Mouse (Mus musculus) left cerebral cortex, adult 11 months (tissue): Measurements from ENCODE around the gene Angel2.

Experiments
- DNase-seq: peaks from one replicate; pipeline ENCODE4 v3.0.0; 2022; ENCODE audit warnings: low spot score

The Angel2 gene

DNA sequence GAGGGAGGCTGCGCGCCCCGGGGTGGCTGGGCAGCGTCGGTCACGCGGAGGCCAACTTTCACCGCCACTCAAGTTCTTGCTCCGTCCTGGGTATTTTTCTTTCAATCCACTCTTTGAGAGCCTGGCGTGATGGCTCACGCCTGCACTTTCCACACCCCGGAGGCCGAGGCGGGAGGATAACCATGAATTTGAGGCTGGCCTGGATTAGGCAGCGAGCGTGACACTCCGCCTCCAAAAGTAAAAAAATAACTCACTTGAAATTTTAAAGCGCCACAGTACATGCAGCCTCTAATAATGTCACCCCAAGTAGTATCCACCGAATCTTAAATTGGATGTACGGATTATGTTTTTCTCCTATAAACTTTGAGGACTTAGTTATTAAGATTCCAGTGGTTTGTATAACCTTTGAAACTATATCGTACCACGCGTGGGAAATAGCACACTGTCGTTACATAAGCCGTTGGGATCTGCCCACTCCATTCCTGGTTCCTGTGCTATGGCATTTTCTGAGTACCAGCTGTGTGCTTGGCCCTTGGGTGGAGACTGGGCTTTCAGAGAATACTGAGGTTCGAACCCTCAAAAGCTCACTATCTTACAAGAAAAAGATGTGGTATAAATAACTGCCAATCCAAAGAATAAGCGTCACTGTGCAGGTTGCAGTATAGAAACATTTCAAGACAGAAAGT, 4.2 kb downstream of the Angel2 start:
- no peak for DNase-seq

DNA sequence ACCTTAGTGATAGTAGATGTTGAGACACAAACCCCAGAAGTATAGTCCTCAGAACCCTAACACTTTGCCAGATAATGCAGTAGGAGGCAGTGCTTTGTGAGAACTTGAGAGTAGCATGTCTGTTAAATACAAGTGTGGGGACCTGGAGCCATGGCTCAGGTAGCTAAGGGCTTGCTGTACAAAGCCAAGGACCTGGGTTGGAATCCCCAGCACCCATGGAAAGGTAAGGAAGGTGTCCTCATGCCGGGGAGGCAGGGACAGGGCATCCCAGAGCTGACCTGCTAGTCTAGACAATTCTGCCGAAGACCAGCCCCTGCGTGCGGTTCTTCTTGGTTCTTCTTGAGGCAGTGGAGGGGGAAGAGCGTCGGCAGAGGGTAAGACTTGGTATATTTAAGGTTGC, 5.3 kb downstream of the Angel2 start:
- DNase-seq, result no peak

DNA sequence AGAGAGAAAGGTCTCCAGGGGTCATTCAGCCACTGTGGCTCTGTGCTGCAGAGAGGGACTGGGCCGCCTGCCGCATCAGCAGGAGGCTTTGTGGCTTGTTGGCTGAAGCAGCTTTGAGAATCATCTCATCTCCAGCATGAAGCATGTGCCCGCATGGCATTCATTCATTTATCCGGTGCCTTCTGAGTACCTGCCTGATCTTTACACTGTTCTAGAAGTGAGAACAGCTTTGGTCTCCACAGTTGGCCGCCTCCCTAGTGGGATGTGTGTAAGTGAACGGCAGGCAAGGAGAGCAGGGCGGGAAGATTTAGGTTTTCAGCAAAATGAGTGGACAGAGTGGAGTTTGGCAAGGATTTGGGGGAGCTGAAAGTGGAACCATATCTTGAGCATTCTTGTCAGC, 14.9 kb downstream of the Angel2 start:
- DNase-seq, result no peak

DNA sequence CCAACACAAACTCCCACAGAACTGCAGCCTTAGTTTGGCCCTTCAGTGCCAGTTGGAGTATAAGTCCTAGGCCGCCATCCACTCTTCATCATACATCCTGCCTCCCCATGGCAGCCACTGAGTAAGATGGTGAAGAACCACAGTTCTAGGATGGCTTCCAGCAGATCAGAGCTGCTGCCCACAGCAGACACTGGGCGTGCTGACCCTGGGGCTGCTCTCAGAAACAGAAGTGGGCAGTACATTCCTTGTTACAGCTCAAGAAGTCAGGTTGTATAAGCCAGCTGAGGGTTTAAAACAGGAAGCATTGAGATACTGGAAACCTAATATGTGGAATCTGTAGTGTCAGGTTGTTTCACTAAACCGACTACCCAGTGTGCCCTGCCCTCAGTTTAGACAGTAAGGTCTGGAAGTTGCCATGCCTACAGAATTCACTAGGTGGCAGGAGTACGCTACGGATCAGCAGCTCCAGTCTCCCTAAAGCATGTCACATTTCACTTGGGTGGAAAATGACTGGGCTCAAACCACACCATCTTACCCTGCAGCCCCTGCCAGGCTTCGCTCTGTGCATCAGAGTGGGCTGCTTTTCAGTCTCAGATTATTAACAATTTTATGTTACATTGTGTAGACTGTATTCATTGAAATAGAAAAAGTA, 19.3 kb downstream of the Angel2 start:
- DNase-seq, result peak; percentile 66

DNA sequence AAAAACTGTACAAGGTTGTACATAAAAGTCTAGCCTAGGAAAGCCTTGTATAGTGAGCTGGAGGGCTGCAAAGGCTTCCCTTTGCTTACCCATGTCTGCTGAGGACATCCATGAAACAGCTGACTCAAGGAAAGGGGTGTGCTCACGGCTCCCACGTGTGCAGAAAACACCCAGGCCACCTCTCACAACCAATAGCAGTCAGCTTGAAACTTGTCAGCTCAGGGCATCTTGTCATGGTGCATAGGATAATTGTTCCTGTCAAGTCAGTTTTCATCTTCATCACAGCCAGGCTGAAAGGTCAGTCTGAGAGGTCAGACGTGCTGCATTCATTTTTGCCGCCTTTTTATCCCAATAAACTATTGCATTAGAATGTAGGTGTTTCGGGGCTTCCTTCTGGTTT, 23.1 kb downstream of the Angel2 start:
- DNase-seq, result no peak

DNA sequence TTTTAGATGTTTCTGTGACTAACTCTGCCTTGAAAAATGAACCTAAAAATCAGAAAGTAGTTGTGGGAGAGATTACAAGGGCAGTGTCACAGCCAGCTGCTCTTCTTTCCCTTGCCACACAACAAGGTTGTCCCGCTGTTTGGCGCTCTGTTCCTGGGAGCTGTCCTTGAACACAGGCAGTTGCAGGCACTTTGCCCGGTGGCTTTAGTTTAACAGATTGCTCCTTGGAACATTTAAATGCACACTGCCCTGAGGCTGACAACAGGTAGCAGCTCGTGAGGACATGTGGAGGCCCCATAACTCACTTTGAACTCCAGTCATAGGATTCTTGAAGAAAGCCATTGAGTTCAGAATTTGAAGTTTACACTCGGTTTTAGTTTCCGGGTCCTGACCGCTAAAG, 23.5 kb downstream of the Angel2 start:
- DNase-seq, result no peak

DNA sequence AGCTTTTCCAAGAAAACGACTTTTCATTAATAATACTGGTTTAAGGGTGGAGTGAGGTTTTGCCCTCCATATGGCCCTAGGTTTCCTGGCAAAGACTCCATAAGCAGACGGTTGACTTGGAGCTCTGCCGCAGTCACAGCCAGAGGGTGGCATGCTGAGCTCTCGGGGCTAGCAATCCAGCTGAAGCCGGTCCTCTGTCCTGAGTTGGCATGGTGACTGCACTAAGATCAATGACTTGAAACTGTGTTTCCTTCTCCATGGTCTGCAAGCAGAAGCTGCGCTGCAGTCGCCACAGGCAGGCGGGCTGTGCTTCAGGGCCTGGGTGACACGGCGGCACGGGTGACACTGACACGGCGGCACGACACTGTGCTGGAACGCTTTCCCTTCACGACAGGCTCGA, 23.9 kb downstream of the Angel2 start:
- DNase-seq, result no peak

DNA sequence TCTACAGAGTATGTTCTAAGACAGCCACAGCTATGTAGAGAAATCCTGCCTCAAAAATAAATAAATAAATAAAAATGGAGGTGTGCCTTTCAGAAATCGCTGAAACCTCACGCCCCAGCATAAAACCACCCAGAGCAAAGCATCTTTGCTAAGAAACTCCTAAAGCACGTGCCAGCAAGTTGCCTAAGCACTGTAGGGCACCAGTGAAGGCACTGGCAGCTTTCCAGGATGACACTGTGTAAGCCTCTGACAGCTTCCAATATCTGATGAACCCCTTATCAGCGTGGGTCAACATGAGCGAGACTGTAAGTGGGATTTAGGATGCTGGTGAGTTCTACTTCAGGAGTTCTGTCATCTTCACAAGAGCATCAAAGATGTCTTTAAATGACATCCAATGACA, 26.1 kb downstream of the Angel2 start:
- no peak for DNase-seq

DNA sequence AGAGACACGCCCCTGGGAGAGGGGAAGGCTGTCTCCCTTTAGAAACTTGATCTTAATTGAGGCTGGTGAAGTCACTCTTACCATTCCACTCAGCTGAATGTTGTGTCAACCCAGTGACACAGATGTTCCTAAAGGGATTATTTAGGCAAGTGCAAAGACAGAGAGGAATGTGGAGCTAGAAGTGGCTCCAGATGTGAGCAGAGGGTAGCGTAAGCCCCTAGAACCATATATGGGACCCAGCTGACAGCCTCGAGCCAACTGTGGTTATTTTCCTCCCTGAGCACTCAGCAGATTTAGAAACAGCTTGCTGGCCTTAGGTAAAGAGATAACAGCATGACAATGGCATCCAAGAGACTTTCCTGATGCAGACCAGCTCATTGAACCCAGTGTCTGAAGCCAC, 28.1 kb downstream of the Angel2 start:
- no peak for DNase-seq

DNA sequence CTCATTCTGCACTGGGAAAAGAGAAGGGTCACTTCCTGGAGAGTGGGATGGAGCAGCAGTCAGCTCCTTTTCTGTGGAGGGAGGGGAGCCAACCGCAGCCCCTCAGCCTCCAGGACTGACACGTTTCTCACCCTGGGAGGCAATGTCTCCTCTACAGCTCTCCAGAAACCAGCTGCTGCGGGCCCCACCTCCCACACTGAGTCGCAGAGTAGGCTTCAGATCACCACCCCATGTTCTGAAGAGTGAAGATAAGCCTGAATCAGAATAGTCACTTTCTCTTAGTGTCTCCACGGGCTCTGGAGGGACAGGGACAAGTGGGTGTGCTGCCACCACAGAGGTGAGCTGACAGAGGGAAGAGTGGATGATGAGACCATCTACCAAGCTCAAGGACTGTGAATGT, 33.9 kb downstream of the Angel2 start:
- DNase-seq, result no peak

DNA sequence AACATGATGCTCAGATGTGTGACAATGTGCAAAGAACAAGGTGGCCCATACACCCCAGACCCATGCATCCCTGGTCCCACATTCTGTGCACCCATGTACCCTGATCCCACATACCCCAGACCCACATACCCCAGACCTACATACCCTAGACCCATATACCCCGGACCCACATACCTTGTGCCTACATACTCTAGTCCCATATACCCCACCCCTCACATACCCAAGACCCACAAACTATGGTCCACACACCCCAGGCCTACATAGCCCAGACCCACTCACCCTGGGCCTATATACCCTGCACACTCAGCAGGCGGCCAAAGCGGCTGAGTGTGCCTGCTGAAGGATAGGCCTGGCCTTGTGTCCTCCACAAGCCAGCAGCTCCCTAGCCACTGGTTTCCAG, 37.8 kb downstream of the Angel2 start:
- DNase-seq, result no peak

DNA sequence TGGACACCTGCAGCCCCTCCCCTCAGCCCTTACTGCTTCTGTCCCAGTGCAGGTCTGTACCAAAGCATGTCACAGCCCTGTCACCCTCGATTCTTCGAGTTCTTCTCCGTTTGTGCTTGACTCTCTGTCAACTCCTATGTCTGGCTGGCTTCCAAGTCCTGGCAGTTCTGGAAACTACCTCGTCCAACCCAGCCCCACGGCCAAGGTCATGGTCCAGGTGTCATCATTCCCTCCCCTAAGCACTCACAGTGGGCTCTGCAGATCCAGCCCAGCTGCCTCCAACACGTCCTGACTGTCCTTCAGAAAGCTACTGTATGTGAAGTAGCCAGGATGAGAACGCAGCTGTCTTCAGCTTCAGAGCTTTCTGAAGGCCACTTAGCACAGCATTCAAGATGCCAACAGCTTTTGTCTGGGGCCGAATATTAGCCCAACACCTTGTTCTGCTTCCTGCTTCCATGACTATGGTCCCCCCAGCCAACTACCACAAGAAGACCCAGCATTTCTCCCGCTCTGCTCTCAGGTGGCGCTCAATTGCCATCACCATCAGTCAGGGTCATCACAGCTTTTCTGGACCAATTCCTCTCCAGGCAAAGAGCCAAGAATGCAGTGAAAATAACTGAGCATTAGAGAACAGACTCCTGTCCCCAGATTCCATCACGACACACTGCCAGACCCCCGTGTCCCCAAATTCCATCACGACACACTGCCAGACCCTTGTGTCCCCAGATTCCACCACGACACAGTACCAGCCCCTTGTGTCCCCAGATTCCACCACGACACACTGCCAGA, 40.3 kb downstream of the Angel2 start:
- no peak for DNase-seq

DNA sequence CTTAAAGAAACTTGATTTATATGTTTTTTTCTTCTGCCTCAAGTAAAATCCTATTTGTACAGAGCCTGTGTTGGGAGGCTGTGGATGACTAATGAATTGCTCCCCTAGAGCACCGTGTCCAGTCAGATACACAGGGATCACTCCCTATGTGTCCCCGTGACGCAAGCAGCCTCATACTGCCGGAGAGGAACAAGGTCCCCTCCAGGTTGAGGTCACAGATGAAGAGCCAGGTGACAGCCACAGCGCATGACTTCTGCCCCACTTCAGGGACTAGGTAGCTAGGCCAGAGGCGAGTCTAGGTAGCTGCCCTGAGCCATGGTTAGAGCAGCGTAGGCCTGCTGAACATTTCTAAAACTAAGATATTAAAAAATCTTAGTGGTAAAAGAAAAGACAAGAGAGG, 43.1 kb downstream of the Angel2 start:
- DNase-seq, result no peak

DNA sequence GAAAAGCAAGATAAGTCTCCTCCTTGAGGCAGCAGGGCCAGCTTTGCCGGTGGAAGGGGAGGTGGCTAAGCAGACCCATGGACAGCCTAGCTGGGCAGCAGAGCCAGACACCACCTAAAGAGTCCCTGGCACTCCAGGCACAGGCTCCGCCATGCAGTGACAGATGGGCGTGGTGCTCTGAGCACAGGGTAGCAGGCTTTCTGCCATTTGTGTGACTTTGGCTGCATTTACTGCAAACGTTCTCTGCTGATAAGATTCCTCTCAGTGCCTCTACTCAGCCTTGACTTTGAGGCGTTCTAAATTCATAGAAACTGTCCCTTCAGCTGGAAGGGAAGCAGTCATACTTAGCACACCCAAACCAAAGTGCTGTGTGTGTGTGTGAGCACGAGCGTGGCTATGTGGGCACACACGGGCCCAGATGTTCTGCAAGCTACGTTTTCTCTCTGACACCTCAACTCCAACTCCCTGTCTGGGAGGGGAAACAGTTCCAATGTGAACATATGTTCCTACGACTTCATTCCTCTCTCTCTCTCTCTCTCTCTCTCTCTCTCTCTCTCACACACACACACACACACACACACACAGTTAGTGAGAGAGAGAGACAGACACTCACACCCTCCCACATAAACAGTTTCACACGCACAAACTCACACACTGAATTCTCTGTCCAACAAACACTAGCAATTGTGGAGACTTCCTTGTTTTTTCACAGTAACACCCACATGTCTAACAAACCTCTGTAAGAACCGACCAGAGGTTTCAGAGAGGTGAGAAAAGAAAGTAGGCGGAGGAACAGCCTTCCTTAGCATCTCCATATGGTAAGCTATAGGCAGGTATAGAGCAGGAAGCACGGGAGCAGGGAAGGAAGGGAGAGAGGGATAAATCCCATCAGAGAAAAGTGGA, 47.0 kb downstream of the Angel2 start:
- DNase-seq, result peak; percentile 14

DNA sequence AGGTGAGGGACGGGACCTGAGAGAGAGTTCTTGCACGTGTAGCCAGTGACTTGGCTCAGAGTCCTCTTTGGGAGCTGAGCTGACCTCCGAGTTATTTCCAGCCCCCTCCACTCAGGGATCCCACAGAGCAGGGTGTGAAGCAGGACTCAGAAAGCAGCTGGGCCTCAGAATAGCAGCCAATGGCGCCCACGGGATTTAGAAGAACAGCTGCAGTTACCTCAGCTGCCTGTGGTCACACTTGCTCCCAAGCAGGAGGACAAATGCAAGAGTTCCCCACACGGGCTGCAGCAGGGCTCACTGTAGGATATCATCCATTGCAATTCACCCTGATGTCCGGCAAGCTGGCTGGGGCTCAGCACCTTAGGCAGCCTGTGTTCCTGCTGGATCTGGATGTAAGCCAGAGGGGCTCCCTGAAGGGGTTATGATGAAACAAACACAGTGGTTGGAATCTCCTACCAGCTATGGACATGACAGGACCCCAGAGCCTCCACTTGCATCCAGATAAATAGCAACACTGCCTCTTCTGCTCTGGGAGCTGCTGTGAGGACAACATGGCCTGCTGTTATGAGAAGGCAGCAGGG, 47.8 kb downstream of the Angel2 start:
- no peak for DNase-seq

DNA sequence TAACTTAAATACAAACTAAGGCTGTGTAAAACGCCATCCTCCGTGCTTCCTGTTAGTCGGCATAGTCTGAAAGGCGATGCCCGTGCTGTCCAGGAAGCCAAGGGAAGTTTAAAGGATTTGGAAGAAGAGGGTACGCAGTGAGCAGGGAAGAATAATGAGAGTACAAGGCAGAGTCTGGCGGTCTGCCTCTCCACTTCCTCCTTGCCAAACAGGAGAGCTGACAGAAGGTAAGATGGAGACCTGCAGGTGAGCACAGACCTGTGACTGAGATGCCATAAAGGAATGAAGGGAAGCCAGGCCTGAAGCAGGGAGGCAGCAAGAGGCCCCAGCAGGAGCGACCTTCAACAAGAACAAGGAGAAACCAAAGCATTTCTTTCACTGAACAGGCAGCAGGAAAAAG, 49.3 kb downstream of the Angel2 start:
- no peak for DNase-seq

DNA sequence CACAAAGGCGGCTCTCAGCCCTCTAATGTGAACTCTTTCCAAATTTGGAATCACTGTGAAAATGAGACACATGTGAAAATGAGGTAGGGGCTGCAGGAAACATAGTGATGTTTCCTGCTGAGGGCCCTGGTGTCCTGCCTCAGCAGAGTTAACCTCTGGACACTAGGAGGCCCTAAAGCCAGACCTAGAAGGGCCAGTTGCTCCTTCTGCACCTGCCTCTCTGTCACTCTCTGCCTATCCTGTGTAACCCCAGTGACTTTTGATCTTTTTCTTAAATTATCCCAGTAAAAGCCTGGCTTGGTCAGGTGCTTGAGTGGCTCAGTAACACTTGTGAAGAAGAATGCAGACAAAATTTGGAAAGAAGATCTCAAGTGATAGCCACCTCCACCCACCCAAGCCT, 49.9 kb downstream of the Angel2 start:
- no peak for DNase-seq

DNA sequence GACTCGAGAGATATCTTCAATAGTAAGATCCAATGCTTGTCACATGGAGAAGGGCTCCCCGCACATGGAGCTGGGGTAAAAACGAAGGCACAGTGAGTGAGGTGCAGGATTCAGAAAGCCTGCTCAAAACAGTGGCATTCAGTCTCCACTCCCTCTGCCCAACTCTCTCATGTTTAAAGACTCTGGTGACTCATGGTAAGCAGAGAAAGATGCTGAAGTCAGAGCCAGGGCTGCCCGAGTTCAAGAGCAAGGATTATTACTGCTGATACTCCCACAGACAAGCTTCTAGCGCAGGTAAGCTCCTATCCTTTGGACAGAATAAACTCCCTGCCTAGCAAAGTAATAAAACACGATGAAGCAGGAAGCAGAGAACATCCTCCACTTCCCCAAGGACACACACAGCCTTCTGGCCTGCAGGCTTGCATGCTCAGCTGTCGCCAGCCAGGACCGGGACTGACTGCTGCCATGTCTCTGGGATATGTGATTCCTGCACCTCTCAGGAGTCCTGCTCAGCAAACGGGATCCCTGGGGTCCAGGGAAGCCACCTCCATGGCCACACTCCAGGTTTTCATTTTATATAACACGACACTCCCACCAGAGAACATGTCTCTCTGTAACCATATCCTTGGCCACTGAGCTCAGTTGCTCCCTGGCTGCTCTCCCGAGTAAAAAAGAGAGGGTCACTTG, 52.1 kb downstream of the Angel2 start:
- no peak for DNase-seq

DNA sequence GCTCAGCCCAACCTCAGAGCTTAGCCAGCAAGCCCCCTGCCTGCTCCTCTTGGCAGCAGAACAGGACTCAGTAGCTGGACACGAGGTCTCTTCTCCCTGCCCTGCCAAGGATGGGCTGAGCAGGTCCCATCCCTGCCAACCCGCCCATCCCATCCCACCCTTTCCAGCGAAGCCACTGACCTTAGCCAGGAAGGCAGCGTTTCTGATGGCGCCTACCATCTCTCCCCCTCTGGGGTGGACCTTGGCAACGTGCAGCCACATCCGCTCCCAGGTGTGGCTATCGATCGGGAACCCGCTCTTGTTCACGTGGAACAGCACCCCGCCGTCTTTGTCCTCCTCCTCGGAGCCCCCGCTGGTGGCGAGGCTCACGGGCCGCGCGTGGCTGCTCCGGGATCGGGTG, 53.1 kb downstream of the Angel2 start:
- DNase-seq, result no peak

DNA sequence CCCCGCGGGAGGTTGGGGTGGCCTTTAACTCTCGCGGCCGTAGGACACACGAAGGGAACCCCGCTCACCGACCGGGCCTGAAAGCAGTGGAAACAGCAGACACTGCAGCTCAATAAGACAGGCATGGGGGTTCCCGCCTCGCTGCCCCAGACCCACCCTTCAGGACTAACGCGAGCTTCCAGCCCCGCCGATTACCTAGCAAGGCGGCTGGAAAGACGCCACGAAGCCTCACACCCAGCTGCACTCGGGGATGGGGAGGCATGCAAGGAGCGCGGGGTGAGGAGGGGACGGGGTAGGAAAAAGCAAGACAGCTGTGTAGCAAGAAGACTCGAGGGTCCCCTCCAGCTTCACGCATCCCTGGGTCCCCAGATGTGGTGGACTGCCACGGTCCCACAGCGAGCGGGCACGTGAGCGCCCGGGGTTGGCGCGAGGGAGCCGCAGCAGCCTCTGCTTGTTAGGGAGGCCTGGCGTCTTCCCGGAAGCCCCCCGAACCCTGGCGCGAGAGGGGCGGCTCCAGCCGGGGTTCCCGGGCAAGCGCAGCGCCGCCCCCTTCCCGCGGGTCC, 53.7 kb downstream of the Angel2 start:
- DNase-seq, result no peak

DNA sequence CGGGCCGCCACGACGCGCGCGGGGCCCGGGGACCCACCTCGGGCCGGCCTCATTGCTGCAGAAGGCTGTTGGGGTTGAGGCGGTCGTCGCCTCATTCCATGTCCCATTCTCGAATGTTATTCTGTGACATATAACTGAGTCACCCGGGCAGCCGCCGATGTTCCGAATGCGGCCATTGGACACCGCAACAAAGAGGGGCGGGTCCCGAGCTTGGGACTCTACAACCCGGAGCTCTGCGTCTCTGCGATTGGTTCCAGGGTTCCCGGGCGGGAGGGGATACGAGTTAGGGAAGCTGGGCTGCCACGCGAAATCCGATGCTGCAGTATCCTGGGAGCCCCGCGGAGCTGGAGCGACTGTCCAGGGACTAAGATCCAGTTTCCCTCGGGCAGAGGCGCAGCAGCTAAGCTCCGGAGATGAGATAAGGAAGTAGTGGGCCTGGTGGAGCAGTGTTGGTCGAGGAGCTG, 54.2 kb downstream of the Angel2 start, which contains the start of gene Vash2:
Gene Vash2 (minus strand): TSS at position 197 of the 464 bp plus-strand sequence.
- peak; percentile 43 for DNase-seq
